Mouse (Mus musculus) brain, embryonic 14.5 days (tissue): ENCODE results near the gene Serp1.

Experiments used
- CTCF ChIP-seq: fragments of 200-500 bp; IDR thresholded peaks from 2 replicates; pipeline ENCODE4 v1.5.1; 2012; ENCODE audit warnings: inconsistent platforms, mild to moderate bottlenecking, moderate library complexity, borderline replicate concordance; ENCODE audit not compliant: insufficient read depth, insufficient read length; ENCODE audit errors: extremely low read depth
- POLR2A ChIP-seq: fragments of 200-500 bp; IDR thresholded peaks from 2 replicates; pipeline ENCODE4 v1.6.1; 2012; ENCODE audit warnings: mild to moderate bottlenecking, inconsistent platforms, borderline replicate concordance; ENCODE audit not compliant: poor library complexity, insufficient read depth, insufficient read length, severe bottlenecking; ENCODE audit errors: extremely low read depth

GRCm38 (mm10) chr3:58515947-58516601 is 9.6 kb downstream of the Serp1 start:
- TF ChIP-seq CTCF (no peak), POLR2A (no peak)
